ENCODE assay signal across 13 mouse cellular contexts in genomic region chr7:67044121-67044817, GRCm38 (mm10).
DNase-seq lines count a peak whose midpoint lies in the region; ATAC-seq and TF ChIP-seq lines count a peak whose summit lies in the region.
"Had no signal": no experiment of that assay in that cellular context is flagged by ENCODE, and none has a peak within 500 bp of the region (broad histone marks: within the 10 kb centered on the region; RNA-seq: fewer than 3 reads in every experiment).

No protein-coding gene starts in this region.

- no peaks in the 10 kb centered on the region for H3K9me3 ChIP-seq in heart, embryonic 16.5 days (replicated peaks; ENCODE audit: control insufficient read depth, low read length)

- TF ChIP-seq POLR2A in kidney, adult 2 months (IDR thresholded peaks at IDR 0.05; ENCODE audit: low read depth, low read length): no peak

- no peaks in the 10 kb centered on the region for H3K4me1 ChIP-seq in kidney, adult 2 months (ENCODE audit: control insufficient read depth, insufficient read depth, low read length)
- peaks cover 26% of the 10 kb centered on the region for H3K4me1 ChIP-seq in heart, embryonic 16.5 days (ENCODE audit: control insufficient read depth, insufficient read depth, low read length)

- peak; percentile 25 for DNase-seq in kidney, adult 2 months
- DNase-seq in kidney, postnatal 14 days: no peak
- peak; percentile 16 for DNase-seq in Muller cell, postnatal 12 days (ENCODE audit: inconsistent ontology term)
- peak; percentile 70 for DNase-seq in fibroblast of lung, adult 2 months (ENCODE audit: low read depth)
- no peak for DNase-seq in adrenal gland, adult (ENCODE audit: inconsistent age in 2 of 2, low spot score in 1 of 2)
- DNase-seq in frontal cortex, postnatal 14 days (ENCODE audit: low spot score in 2 of 2): no peak
- DNase-seq: adrenal gland, postnatal 14 days; forebrain, postnatal 0 days; kidney, postnatal 10 days; thymus, adult 18-20 months had no signal

- H3K27me3 ChIP-seq in kidney, adult 2 months (replicated peaks; ENCODE audit: control insufficient read depth, insufficient read depth, low read length): no peaks in the 10 kb centered on the region
- H3K27me3 ChIP-seq in heart, embryonic 16.5 days (ENCODE audit: control insufficient read depth, insufficient read depth, low read length): no peaks in the 10 kb centered on the region

- TF ChIP-seq CTCF in kidney, adult 2 months (conservative IDR thresholded peaks at IDR 0.05; ENCODE audit: insufficient read depth, insufficient read length, low read depth, low read length): no peak

- H3K4me2 ChIP-seq in heart, embryonic 16.5 days (ENCODE audit: low read depth, low read length): peak overlapping the region; percentile 63

- H3K9ac ChIP-seq in heart, embryonic 16.5 days (ENCODE audit: low read length): peak overlapping the region; percentile 73
- H3K9ac ChIP-seq: forebrain, postnatal 0 days had no signal

- ATAC-seq in heart, embryonic 16.5 days (replicated peaks; ENCODE audit: extremely low read depth, insufficient read depth, low FRiP score): peak; percentile 90
- ATAC-seq: forebrain, postnatal 0 days; hindbrain, postnatal 0 days; Patski had no signal

- WGBS in kidney, adult 2 months: 81% methylated on average over 15 of the region's 15 CpGs
- 43% methylated on average over 15 of the region's 15 CpGs for WGBS in heart, embryonic 16.5 days

- no peaks in the 10 kb centered on the region for H3K36me3 ChIP-seq in kidney, adult 2 months (ENCODE audit: control insufficient read depth, insufficient read depth, low read length)
- no peaks in the 10 kb centered on the region for H3K36me3 ChIP-seq in heart, embryonic 16.5 days (ENCODE audit: control insufficient read depth, insufficient read depth)

- H3K4me3 ChIP-seq in kidney, adult 2 months (ENCODE audit: insufficient read depth, low read depth, low read length): no peak overlapping the region
- peak overlapping the region; percentile 53 for H3K4me3 ChIP-seq in heart, embryonic 16.5 days (ENCODE audit: low read length)

- H3K27ac ChIP-seq in kidney, adult 2 months (ENCODE audit: insufficient read depth, low read depth, low read length): no peak overlapping the region
- peak overlapping the region; percentile 93 for H3K27ac ChIP-seq in heart, embryonic 16.5 days (ENCODE audit: low read length)
- H3K27ac ChIP-seq: hindbrain, postnatal 0 days had no signal

Comparison
In these comparisons a context has a peak if more than half of its experiments do, and no peak if none do; other contexts are left out.
1. DNase-seq: peak in kidney, adult 2 months (single experiment), Muller cell, postnatal 12 days (single experiment) and fibroblast of lung, adult 2 months (single experiment); none in kidney, postnatal 14 days (single experiment), adrenal gland, adult (0 of 2) and frontal cortex, postnatal 14 days (0 of 2).